Mouse (Mus musculus) kidney, postnatal 14 days (tissue): ENCODE results near the gene Ctc1.

Experiments used
- DNase-seq: peaks from one replicate; pipeline ENCODE4 v3.0.0; 2022; ENCODE audit warnings: mixed read lengths

Ctc1 gene

DNA sequence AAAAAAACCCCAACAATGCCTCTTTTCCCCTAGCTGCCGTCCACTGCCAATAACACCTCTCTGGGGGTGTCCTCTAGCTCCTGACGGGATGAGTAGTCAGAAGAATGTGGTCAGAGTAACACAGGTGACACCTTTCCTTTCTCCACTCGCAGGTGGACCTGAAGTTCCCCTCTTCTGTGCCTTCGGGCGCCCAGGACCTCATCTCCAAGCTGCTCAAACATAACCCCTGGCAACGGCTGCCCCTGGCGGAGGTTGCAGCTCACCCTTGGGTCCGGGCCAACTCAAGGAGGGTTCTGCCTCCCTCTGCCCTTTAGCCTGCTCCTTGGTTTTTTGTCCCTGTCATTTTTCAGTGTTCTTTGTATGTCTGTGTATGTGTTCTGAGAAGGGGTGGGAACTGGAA lies 35.0 kb downstream of the Ctc1 start:
- no peak for DNase-seq

DNA sequence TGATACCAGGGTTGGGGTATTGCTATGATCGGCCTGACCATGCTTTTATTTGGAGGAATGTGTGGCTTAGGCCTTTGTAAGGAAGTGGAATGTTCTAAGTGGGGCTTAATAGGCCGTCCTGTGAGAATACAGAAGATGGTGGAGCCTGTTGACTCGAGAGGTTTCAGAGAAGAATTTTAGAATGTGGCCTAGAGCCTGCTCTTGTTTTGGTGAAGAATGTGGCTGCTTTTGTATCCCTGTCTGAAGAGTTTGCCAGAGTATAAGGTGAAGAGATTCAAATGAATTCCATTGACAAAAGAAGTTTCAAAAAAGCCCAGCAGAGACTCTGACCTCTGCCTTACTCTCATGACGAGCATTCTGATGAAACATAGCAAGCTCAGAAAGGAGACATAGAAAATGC lies 36.1 kb downstream of the Ctc1 start:
- no peak for DNase-seq

DNA sequence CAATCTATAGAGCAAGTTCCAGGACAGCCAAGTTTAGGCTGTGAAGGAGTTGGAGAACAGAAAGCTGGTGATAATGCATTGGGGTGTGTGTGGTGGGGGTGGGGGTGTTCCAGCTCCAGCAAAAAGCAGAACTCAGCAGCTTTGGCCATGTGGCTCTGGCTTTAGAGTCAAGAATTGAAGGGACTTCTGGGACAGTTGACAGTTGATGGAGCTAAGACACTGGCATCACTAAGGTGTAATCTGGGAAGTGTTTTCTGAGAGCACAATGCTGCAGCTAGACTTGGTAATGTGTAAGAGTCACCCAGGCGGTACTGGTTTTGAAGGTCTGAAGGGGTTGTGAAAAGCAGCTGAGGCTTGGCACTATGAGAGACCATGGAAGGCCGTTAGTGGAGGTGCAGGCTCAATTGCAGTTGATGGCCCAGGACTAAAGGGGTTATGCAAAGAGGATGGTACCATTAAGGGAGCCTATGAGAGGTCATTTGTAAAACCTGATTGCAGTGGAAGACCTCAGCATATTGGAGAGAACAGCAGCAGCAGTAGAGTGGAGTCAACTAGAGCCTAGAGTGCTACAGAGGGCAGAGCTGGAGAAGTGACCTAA lies 37.2 kb downstream of the Ctc1 start:
- DNase-seq, result no peak

DNA sequence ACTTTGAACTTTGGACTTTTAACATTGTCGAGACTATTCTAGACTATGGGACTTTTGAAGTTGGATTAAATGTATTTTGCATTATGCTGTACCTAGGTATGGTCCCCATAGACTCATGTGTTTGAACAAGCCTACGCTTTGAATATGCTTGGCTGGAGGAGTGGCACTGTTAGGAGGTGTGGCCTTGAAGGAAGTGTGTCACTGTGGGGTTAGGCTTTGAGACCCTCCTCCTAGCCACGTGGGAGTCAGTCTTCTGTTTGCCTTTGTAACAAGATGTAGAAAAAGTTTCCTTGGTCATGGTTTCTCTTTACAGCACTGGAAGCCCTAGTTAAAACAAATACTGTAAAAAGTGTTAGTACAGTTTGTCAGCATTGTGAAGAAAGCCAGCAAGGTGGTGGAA lies 38.1 kb downstream of the Ctc1 start:
- DNase-seq, result no peak

DNA sequence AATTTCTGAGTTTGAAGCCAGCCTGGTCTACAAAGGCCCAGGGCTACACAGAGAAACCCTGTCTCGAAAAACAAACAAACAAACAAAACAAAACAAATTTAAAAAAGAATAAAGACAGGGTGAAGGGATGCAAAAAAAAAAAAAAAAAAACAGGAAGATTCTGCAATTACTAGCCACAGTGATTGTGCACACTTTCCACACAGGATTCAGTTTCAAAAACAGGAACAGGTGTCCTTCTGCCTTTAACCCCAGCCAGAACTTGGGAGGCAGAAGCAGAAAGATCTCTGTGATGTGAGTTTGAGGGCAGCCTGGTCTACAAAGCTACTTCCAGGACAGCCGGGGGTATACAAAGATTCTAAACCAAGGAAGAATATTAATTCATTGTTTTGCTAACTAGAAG lies 42.6 kb downstream of the Ctc1 start:
- DNase-seq, result no peak

DNA sequence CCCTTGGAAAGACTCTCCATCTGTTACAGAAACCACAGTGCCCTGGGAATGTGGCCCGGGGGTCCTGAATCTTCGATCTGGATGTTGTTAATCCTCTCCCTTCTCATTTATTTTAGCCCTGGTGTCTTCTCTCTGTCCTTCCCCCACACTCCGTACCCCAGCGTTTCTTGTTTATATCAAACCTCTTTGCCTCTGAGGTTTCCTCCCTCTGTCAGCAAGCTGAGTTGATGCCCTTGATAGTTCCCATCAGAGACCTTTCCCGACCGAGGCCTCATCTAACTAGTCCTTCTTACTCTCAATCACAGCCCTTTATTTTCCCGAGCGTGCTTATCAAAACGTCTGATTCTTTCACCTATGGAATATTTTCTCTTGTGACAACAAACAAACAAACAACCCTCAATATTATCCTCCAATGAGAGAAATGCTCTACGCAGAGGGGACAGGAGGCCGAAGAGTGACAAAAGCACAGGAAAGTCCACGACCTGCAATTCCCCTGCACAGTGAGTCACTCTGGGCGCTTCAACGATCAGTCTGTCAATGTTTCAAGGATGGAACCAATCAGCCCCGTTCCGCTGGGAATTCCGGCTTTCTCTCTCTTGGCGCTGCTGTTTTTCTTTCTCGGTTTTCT lies 43.1 kb downstream of the Ctc1 start:
- no peak for DNase-seq

DNA sequence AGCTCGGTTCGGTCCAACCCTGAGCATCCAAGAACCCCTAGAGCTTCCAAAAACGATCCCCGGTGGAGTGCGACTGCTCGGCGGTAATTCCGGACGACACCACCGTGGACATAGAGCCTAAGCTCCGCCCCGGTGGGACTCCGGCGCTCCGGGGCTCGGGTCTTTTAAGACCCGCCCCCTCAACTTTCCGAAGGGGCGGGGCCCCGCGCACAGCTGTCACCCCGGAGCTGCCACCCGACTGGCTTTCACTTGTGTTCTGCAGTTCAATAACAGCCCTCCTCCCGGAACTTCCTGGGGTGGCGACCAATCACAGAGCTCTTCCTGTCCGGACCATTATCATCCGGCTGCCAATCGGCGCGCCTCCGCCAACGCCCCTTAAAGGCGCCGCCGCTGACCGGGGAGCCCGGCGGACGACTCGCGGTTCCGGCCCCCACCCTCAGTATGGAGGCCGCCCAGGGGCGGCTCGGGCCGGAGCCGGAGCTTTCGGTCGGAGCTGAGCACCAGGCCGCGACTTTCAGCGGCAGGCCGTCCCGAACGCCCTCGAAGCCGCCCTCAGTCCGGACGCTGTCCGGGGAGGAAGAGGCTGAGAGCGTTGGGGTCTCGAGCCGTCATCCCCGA lies 43.8 kb downstream of the Ctc1 start, which contains the start of gene Borcs6:
Gene Borcs6, plus strand, starts transcription at position 361 of the 618 bp plus-strand sequence.
- DNase-seq, result peak; percentile 98

DNA sequence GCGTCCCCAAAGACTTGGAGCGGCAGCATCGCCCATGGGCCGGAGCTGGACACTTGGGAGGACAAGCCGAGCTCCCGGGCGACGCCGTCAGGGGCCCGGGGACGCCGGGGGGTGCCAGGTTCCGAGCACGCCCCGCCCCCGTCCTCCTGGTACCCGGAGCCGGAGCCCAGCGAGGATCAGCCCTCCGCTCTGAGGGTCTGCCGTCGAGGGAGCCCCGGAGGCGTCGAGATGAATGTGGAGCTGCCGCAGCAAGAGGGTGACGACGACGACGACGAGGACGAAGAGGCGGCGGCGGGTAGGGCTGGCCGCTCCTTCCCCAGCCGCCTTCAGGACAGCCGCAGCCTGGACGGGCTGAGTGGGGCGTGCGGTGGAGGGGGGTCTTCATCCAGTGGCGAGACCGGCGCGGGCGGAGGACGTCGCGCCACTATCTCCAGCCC lies 44.3 kb downstream of the Ctc1 start:
- DNase-seq, result peak; percentile 72

DNA sequence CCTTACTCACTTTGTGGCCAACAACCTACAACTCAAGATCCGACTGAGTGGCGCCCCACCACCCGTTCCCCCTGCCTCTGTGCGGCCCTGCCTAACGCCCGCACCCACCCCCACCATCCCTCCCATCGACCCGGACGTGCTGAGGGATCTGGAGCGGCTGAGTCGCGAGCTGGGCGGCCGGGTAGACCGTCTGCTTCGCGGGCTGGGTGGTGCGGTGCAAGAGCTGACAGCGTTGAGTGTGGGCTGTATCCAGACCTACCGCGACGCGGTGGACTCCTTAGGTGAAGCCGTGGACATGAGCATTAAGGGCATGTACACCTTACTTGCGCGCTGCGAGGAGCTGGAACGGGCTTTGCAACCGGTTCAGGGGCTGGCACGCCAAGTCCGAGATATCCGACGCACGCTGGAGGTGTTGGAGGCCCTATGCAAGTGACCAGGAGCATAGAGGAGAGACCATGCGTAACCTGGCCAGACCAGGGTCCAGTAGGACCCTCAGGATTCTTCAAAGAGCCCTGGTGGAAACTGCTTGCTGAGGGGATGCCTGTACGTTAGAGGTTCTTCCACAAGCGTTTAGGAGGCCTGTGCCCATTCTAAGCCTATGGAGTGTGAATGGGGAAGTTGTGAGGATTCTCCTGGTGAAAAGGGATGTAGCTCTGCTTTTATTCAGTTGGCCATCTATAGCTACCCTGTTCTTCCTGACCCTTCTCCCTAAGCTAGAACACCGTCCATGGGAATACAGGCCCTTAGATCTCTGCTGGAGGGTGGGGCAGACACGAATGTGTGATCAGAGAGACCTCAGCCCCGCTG lies 44.9 kb downstream of the Ctc1 start:
- peak; percentile 38 for DNase-seq

DNA sequence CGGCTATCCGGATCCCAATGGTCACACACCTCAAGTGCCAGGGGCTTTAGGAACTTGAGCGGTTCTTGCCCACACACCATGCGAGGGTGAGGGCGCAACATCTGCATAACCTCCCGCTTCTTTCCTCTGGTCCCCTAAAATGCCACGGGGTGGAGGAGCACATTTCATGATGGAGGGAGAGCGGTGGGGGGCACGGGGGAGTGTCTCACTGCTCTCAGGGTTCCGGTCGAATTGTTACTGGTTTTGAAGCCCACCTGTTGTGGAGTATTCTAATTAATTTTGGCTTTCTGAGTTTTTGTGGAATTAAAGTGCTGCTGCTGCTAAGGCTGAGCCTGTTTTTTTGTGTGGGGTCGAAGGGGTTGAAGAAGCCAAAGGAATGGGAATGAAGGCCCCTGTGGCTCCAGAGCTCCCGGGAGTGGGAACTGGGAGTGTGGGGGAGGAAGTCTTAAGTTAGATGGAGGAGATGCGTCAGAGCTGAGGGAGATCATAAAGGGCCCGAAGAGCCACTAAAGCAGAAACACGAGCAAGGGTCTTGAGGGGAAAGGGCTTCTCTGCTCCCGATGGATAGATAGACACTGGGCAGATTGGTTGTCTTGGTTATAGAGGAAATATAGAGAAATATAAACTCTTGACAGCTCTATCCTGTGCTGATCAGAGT lies 45.7 kb downstream of the Ctc1 start:
- DNase-seq, result no peak

DNA sequence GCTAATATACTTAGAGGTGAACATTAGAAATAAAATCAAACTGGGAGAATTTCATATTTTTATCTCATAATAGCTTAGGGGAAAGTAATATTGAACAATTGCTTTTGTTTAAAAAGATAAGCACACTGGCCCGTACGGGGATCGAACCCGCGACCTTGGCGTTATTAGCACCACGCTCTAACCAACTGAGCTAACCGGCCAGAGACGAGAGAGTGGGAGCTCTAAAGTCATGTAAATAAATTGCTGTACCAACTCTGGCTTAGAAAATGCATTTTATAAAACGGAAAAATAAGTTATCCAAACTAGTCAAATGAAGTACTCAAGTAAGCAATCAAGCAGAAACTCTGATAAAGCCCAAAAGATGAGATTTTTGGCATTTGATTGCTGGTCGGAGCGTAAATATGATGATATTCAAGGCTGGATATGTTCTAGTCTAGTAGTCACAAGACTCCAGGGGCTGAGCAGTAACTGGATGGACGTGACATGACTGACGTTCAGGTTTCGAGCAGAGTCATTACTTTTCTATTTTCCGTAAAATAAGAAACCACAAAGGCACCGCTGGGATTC lies 46.6 kb downstream of the Ctc1 start:
- DNase-seq, result peak; percentile 86

DNA sequence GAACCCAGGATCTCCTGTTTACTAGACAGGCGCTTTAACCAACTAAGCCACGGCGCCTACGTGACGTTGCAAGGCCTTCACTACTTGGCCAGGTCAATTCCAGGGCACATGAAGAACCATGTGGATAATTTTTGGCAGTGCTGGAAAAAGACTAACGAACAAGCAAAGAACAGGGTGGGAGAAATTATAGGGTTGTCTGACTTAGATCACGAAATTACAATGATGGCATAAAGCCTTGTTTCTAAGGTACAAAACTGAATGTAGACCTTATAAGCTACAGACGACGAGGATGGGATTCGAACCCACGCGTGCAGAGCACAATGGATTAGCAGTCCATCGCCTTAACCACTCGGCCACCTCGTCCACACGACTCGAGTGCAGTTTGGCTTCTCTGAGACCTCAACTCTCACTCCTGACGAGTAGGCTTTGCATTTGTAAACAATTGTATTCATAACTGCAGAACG lies 47.1 kb downstream of the Ctc1 start:
- DNase-seq, result peak; percentile 96

DNA sequence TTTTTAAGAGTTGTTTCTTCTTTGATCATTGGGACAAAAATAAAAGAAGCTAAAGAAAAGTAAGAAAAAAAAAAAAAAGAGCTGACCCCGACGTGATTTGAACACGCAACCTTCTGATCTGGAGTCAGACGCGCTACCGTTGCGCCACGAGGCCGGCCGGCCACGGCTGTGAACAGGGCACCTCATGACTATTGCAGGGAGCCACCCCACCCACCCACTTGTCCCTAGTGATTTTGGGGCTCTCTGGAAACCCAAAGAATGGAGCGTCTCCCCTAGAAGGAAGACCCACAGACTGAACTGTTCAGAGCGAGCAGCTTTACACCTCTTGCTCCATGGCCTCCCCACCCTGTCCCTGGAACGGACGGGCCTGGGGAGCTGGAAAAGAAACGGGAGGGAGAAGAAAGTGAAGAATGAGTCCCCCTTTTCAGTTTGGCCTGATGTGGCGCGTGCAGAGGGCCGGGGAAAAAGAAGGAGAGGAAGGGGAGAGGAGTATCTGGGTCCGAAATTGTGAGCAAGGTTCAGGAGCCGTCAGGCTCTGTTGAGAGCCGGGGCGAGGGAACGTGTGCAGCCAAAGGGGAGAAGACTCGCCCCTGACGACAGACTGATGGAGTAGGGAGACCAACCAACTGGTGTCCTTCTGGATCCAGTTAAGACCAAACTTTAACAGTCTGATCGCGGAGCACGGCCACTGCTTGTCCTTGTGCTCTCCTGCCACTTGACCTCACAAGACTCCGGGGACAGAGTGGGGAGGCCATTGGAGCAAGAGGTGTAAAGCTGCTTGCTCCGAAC lies 47.9 kb downstream of the Ctc1 start:
- DNase-seq, result peak; percentile 88

DNA sequence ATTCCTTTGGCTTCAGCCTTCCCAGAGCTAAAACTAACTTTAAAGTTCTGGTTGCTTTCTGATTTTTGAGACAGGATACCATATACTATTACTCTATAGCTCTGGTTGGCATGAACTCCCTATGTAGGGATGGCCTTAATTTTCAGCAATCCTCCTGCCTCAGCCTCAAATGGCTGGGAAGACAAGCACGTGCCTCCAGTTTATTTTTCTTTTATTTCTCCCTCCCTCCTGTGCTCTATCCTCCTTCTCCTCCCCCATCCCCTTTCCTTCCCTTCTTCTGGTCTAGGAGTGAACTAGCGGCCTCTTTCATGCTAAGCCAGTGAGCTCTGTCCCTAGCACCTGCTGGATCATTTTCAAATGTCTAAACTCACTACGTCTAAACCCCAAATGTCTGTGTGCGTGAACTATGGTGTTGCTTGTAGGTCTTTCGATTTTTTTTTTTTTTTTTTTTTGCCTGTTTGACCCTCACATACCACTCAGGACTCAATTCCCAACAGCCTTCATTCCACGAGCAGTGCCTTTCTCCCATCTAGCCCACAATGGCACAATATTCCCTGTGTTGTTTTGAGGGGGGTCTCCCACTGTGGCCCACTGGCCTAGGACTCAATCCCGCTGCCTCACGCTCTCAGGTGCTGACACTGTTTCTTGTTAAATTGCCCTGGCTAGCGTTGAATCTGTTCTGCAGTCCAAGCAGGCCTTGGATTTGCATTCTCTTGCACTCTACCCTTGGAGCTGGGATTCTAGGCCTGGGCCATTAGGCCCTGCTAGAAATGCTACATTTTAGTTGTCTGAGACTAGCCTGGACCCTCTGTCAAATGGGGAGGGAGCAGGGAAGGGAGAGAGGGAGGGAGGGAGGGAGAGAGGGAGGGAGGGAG lies 48.8 kb downstream of the Ctc1 start:
- no peak for DNase-seq

DNA sequence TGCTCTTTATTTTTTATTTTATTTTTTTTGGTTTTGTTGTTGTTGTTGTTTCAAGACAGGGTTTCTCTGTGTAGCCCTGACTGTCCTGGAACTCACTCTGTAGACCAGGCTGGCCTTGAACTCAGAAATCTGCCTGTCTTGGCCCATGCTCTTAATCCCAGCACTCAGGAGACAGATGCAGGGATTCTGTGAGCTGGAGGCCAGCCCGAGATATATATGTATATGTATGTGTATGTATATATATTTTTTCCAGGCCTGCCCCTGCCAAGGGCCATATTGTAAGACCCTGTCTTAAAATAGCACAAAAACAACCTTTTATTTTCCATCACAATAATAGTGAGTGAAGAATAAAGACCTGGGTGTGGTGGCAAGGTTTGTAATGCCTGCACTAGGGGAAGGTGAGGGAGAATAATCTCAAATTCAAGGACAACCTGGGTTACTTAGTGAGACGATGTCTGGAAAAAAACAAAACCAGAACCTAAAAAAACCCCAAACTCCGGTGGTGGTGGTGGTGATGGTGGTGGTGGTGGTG lies 49.7 kb downstream of the Ctc1 start:
- no peak for DNase-seq

DNA sequence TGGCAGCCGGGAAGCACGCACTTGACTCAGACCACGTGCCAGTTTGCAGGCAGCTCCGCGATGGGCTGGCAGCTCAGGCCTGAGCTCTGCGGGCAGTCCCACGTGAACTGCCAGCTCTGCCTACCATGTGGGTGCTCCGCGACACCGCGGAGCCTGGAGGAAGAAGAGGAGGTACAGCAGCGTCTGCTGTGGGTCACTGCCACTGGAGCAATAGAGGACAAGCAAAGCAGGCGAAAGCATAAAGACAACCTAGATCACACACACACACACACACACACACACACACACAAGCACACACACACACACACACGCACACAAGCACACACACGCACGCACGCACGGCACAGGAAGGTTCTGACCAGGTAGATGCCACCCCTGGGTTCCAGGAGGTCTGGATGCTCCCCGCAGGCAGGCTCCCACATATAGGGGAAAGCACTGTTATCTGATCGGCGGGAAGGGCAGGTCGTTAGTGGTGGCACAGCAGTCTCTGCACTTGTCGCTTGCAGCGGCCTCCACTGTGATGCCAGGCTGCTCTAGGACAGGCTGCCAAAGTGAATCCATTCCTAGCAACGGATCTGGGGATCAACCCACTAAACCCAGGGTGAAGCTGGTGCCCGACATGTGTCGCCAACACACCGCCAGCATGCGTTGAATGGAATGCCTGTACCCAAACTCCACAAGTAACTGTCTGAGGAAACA lies 50.6 kb downstream of the Ctc1 start:
- peak; percentile 40 for DNase-seq

DNA sequence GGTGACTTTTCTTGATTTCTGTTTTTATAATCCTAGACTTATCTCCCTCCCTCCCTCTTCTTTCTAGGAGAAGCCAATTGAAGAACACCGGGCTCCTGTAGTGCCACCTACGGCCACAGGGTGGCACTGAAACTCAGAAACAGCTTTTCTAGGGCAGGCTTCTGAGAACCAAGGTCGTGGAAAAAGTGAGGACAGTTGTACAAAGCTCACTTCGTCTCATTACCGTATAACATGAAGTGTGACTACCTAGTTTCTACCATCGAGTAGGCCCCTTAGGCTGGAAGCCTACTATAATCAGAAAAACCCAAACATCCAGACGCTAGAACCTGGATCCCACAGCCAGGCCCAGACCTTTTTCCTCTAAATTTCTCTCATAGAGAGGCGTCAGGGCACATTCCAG lies 51.2 kb downstream of the Ctc1 start:
- DNase-seq, result peak; percentile 94

DNA sequence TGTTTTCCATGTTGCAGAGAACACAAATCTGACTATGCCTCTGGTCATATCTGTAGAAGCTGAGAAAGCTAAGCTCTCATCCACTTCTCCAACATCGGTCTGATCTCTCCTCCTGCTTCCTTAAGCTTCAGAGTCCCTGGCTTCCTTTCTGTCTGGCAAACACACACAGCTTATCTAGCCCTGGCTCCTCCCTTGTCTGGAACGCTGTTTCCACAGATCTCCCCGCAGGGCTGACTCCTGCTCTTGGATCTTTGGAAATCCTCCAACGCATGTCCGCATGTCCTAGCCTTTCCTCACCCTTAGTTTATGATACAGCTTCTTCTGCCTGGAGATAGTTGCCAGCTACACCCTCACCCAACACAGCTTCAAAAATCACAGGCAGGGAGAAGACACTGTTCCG lies 51.9 kb downstream of the Ctc1 start:
- peak; percentile 28 for DNase-seq

DNA sequence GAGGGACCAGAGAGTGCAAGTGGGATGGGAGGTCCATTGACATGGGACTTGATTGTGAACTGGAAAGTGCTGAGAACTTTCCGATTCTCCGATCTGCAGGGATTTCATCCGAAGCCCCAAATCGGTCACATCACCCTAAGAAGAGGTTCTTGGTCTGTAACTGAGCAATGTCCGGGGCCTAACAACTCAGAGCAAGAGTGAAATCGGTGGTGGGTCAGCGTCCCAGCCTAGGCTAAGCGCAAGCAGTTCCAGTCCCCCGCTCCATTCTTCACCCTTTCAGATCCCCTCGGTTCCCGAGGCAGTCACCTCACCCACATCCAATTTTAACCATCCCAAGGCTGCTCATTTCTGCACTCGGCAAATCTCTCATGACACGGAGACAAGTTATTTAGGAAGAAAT lies 54.4 kb downstream of the Ctc1 start:
- peak; percentile 33 for DNase-seq
